Mouse (Mus musculus) erythroblast, embryonic 14.5 days (primary cell): ENCODE results near the gene Adcy7.

Experiments used
- GATA1 ChIP-seq: IDR thresholded peaks from 2 replicates; pipeline ENCODE4 v1.6.1; 2012; ENCODE audit warnings: low read length, inconsistent platforms, mixed read lengths
- TAL1 ChIP-seq: IDR thresholded peaks from 3 replicates; pipeline ENCODE4 v1.6.1; 2012; ENCODE audit warnings: low read length, inconsistent platforms, mixed read lengths

GRCm38 (mm10) chr8:88298733-88299103 is 26.5 kb downstream of the Adcy7 start:
- no peak for TF ChIP-seq TAL1
- TF ChIP-seq GATA1: no peak
